Mouse (Mus musculus) neutrophil, adult 5-6 weeks (primary cell): ENCODE data around the gene Stac3. TPM values are rescaled to one million over a fixed set of nuclear protein-coding genes. Genes with fewer than 3 reads are reported as not detected.

Experiments
- ATAC-seq: fragments of 151-379, 151-347 bp; 2 replicates; pipeline ENCODE4 v1.8.0; 2017; ENCODE audit warnings: mild to moderate bottlenecking, moderate TSS enrichment; ENCODE audit not compliant: insufficient number of reproducible peaks, poor library complexity, low FRiP score, severe bottlenecking; ENCODE audit errors: extremely low read depth
- total RNA-seq: library from RNA; stranded (forward); fragments of 200-1000 nt; gene quantifications from 2 replicates; pipeline ENCODE4 v1.2.3, GENCODE M21; 2017

Gene Stac3
- total RNA-seq, 1 experiment from 2014 or later = 9.8 TPM

DNA sequence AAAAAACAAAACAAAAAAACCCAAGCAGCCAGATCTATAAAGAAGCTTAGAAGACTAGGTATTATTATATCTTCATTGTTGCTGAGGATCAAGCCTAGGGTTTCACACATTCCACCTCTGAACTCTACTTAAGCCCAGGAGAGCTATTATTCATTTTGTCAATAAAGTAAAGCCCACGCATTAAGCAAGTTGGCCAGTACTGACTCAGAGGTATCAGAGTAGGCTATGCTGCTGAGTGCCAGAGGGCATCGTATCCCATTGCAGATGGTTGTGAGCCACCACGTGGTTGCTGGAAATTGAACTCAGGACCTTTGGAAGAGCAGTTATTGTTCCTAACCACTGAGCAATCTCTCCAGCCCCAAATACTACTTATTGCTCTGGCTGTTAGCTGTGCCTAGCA, 42.4 kb downstream of the Stac3 start:
- ATAC-seq = no peak

DNA sequence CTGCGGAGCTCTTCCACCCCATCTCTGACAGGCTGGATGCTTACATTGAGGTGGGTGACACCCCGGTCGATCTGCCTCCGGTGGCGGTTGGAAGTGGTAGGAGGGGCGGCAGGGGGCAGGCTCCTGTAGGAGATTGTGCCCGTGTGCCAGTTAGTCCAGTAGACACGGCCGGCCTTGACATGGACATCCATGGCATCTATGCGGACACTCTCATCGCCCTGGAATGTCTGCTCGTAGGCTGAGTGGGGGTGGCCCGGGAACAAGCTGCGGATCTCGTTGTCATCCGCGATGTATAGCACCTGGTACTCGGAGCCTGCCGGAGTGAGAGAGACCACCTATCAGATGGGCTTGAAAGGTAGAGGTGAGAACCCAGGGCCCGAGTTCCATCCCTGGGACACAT, 42.9 kb downstream of the Stac3 start:
- ATAC-seq = no peak

- no peak for ATAC-seq
These were observed 45.0 kb downstream of the Stac3 start for GRCm38 (mm10) chr10:127546505-127546904.

DNA sequence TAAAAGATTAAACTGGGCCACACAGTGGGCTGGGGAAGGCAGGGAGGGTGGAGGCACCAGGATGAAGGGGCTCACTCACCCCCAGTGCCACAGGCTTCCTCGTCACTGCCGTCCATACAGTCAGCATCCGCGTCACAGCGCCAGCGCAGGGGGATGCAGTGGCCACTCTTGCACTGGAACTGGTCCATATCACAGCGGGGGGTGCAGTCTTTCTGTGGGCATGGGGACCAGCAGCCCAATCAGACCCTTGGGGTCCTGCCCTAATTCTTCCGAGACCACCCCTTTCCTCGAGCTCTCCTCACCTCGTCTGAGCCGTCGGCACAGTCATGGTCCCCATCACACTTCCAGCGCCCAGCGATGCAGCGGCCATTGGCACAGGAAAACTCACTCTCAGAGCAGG, 46.8 kb downstream of the Stac3 start:
- no peak for ATAC-seq

GRCm38 (mm10) chr10:127549892-127550291, 48.4 kb downstream of the Stac3 start:
- no peak for ATAC-seq

DNA sequence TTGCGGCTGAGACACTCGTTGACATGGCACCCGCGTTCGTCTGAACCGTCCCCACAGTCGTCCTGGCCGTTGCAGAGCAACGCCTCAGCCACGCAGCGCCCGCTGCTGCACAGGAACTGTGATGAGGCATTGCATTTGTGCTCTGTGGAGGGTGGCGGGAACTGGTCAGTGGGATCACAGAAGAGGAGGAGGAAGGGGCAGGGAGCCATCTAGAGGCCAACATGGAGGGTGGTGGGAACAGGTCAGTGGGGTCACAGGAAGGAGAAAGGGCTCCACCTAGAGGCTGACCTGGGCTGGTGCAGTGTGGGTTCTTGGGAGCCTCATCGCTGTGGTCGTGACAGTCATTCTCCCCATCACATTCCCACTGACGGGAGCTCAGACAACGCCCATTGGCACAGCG, 54.2 kb downstream of the Stac3 start:
- ATAC-seq = no peak

DNA sequence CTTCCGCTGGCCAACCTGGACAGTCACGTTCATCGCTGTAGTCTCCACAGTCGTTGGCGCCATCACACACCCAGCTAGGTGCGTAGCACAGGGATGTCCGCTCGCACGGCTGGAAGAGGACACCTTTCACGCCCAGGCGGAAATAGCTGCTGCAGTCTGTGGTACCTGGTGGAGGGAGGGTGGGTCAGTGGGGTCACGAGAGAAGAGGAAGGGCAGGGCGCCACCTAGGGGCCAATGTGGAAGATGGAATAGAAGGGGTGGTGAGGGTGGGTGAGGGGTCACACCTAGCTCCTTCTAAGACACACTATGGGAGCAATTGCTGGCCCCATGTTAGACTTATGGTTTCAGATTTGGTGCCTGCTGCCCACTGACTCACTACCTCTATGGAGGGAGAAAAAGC, 55.9 kb downstream of the Stac3 start:
- no peak for ATAC-seq

Other genes starting within 250 kb of the Stac3 start
- not detected in 2 replicates for gene Kif5a, start 238.3 kb upstream of the Stac3 start, total RNA-seq
- 89.5 and 94.5 TPM in 2 replicates for gene Dctn2, start 235.3 kb upstream of the Stac3 start, total RNA-seq
- gene Mbd6, start 212.7 kb upstream of the Stac3 start, total RNA-seq = 19.9 and 27.8 TPM in 2 replicates
- gene Mars, start 189.9 kb upstream of the Stac3 start, total RNA-seq = 57.0 and 63.3 TPM in 2 replicates
- gene Arhgap9, start 179.7 kb upstream of the Stac3 start, total RNA-seq = 146 and 150 TPM in 2 replicates
- not detected in 2 replicates for gene Gli1, start 159.7 kb upstream of the Stac3 start, total RNA-seq
- 0.12 TPM in 1 of 2 replicates, not detected in the other for gene Inhbe, start 147.3 kb upstream of the Stac3 start, total RNA-seq
- not detected in 2 replicates for gene Inhbc, start 131.3 kb upstream of the Stac3 start, total RNA-seq
- gene R3hdm2, start 121.4 kb upstream of the Stac3 start, total RNA-seq = 51.8 and 67.4 TPM in 2 replicates
- gene Ndufa4l2, start 13.3 kb downstream of the Stac3 start, total RNA-seq = not detected in 2 replicates
- 22.8 and 25.0 TPM in 2 replicates for gene Shmt2, start 20.8 kb downstream of the Stac3 start, total RNA-seq
- not detected in 2 replicates for gene Nxph4, start 32.9 kb downstream of the Stac3 start, total RNA-seq
- 6.3 and 15.1 TPM in 2 replicates for gene Lrp1, start 119.5 kb downstream of the Stac3 start, total RNA-seq
- gene Stat6, start 141.3 kb downstream of the Stac3 start, total RNA-seq = 258 and 273 TPM in 2 replicates
- 42.6 and 45.7 TPM in 2 replicates for gene Nemp1, start 165.2 kb downstream of the Stac3 start, total RNA-seq
- 19.0 and 19.3 TPM in 2 replicates for gene Nab2, start 166.9 kb downstream of the Stac3 start, total RNA-seq
- gene Myo1a, start 203.5 kb downstream of the Stac3 start, total RNA-seq = 1.5 and 2.3 TPM in 2 replicates
- gene Tac2, start 222.8 kb downstream of the Stac3 start, total RNA-seq = not detected in 2 replicates
- 20.7 and 25.7 TPM in 2 replicates for gene Zbtb39, start 237.9 kb downstream of the Stac3 start, total RNA-seq